Mouse (Mus musculus) right cerebral cortex, postnatal 4 days (tissue): ENCODE results near the gene B4galnt4.

Experiments used
- DNase-seq: peaks from one replicate; pipeline ENCODE4 v3.0.0-alpha.2; 2022

Gene B4galnt4

GRCm38 (mm10) chr7:141042539-141042938 lies 18.4 kb upstream of the B4galnt4 start:
- no peak for DNase-seq

DNA sequence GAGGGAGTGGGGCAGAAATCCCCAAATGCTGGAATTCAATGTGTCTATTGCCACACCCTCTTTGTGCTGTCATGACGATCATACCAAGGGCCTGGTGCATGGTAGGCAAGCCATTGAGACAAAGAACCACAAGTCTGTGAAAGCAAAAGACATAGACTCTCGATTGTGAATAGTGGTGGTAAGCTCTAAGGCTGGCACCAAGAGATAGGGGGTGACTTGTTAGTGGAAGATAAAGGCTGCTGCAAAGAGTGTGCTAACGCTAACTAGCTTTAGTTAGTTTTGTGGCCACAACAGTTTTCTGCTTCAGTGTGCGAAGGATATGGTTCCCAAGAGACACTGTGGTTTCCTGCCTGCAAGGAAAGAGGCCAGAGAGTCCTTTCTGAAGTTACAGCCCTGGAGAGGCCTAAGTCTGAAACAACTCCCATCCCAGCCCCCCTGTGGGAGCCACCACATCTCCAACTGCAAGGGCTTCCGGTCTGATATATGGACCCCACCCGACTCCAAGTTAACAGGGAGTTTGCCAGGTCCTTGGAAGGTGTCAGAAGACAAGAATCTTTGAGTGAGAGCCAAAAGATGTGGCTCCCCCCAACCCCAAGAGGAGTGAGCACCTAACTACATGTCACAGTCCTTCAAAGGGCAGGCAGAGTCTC lies 13.8 kb upstream of the B4galnt4 start:
- no peak for DNase-seq

GRCm38 (mm10) chr7:141047581-141048225 lies 13.2 kb upstream of the B4galnt4 start:
- peak; percentile 63 for DNase-seq

GRCm38 (mm10) chr7:141048226-141049218 lies 12.4 kb upstream of the B4galnt4 start:
- peak; percentile 97 for DNase-seq

DNA sequence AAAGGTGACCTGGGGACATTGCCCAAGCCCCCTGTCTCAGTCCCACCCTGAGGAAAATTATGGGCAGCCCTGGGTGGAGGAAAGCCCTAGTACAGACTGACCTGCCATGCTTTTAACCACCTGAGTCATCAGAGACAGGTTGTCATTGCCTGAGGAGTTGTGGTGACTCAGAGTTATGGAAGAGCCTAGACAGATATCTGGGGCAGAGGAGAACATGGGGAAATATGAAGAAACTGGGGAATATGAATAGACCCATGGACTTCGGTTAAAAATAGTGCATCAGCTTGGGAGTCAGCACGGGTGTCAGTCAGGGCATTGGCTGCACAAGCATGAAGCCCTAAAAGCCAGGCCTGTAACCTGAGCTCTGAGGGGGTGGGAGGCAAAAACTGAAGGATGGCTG lies 11.6 kb upstream of the B4galnt4 start:
- no peak for DNase-seq

DNA sequence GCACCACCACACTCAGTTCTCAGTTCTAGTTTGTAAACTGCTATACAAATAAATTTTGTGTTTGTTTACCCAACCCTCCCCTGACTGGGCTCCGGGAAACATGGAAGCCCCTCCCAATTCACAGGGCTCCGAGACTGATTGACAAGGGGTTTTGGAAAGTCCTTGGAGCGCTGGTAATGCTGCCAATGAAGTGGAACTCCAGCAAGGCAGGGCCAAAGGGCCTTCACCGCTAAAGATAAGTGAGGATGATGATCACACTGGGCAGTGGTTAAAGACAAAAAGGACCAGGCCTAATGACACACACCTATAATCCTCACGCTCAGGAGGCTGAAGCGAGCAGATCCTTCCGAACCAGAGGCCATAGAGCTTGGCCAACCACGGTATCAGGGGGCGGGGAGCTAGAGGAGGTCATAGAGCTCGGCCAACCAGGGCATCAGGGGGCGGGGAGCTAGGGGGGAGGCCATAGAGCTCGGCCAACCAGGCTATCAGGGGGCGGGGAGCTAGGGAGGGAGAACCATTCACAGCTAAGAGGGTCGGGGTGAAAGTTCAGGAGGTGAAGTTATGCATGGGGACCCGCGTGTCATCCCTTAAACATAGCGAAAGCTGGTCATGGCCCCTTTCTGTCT lies 9.7 kb upstream of the B4galnt4 start:
- DNase-seq = no peak

GRCm38 (mm10) chr7:141052016-141052415 lies 8.9 kb upstream of the B4galnt4 start:
- DNase-seq = no peak

DNA sequence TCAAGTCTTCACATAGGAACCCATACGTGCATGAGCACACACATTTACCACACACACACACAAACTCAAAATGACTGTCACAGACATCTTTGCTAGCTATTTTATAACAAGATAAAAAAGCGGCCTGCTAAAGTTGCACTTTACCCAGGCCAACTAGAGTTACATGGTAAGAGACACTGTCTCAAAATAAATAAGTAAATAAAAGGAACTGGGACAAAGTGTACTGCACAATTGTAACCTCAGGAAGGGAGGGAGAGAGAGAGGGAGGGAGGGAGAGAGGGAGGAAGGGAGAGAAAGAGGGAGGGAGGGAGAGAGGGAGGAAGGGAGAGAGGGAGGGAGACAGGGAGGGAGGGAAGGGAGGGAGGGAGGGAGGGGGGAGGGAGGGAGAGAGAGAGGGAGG lies 8.5 kb upstream of the B4galnt4 start:
- no peak for DNase-seq

DNA sequence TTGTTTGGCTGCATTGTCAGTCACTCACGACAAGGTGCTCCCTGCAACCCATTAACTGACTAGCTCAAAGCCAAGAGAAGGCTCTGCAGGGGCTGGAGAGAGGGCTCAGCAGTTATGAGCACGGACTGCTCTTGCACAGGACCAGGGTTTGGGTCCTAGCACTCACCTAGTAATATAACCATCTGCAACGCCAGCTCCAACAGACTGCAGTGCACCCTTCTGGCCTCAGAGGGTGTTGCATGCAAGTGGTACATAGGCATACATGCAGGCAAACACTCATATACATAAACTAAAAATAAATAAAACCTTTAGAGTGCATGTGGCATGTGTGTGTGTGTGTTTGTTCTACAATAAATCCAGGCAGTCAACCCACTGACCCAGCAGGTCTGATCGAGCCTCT lies 5.1 kb upstream of the B4galnt4 start:
- no peak for DNase-seq

DNA sequence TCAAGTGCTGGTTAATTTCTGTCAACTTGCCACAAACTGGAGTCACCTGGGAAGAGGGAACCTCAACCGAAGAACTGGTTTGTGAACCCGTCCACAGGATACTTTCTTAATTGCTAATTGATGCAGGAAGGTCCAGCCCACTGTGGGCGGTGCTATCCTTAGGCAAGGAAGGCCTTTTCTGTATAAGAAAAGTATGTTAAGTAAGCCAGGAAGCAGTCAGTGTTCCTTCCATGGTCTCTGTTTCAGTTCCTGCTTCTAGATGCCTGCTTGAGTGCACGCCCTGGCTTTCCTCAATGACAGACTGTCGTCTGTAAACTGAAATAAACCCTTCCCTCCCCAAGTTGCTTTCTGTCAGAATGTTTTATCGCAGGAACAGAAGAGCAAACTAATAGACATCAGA lies 3.9 kb upstream of the B4galnt4 start:
- DNase-seq = no peak

DNA sequence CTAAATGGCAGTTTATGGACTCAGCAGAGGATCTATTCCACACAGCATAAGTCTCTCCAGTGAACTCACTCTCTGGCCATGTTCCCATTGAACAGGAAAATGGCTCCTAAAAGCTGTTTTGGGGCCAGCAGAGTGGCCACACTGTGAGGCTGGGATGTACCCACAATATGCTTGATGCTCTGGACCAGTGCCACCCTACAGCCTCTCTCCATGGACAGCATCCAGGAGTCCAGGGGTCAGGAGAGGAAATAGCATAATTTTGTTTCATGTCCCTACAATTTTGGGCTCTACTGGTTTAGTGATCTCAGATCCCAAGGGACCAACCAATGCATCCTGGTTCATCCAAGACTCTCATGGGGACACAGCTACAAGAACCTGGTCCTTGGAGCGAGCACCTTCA lies 3.4 kb upstream of the B4galnt4 start:
- DNase-seq = no peak

DNA sequence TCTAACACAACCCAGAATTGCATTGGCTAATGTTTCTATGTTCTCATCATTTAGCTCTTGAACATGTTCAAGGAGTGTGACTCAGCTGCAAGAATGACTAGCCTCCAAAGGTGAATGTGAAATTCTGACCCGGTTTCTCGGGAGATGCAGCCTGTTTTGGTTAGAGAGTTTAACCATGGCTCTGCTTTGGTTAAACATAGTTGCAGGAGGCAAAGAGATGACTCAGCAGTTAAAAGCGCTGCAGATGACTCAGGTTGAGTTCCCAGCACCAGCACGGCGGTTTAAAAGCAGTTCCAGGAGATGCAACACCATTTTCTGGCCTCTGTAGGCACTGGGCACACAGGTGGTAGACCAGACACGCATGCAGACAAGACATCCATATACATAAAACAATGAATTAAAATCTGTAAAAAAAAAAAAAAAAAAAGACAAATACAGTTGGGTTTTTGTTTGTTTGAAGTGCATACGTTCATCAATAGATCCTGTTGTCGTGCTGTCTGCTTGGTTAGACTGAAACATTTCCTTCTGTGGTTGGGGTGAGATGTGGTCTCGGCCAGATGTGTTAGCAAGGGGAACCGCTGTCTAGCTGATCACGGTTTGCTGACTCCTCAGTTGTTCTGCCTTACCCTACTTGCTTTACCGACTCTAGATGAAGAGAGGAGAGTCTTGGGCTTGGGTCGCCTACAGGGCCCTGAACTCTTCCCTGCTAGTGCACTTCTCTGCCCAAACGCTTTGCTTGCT lies 2.1 kb upstream of the B4galnt4 start:
- no peak for DNase-seq

- DNase-seq = no peak
These were observed 975 bp upstream of the B4galnt4 start for GRCm38 (mm10) chr7:141059929-141060328.

- peak; percentile 62 for DNase-seq
These were observed 377 bp downstream of the B4galnt4 start for GRCm38 (mm10) chr7:141061269-141061692.

GRCm38 (mm10) chr7:141062525-141062924 lies 1.6 kb downstream of the B4galnt4 start:
- no peak for DNase-seq

GRCm38 (mm10) chr7:141063353-141063752 lies 2.4 kb downstream of the B4galnt4 start:
- DNase-seq = no peak

DNA sequence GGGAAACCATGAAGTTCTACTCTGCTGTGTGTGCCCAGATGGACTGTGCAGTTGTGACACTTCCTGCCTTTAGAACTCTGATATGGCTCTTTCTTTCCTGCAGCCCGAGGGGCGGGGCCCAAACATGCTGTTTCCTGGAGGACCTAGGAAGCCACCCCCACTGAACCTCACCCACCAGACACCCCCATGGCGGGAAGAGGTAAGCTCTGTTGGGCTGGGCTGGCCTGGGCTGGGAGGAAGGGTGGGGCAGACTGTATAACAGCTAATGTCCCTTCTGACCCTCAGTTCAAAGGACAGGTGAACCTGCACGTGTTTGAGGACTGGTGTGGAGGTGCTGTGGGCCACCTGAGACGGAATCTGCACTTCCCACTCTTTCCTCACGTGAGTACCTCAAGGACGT lies 3.3 kb downstream of the B4galnt4 start:
- no peak for DNase-seq

DNA sequence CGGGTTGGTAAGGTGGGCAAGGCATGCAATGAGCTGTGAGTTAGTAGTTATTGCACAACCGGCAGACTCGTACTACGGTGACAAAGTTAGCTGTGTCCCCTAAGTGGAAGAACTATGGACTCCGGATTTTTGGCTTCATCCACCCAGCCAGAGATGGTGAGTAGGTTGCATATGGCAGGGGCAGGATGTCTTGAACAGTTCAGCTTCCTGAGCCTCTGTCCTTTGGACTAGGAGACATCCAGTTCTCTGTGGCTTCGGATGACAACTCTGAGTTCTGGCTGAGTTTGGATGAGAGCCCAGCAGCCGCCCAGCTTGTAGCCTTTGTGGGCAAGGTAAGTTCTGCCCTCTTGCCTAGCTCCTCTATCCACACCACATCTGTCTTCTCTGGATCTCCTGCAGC lies 3.7 kb downstream of the B4galnt4 start:
- no peak for DNase-seq

DNA sequence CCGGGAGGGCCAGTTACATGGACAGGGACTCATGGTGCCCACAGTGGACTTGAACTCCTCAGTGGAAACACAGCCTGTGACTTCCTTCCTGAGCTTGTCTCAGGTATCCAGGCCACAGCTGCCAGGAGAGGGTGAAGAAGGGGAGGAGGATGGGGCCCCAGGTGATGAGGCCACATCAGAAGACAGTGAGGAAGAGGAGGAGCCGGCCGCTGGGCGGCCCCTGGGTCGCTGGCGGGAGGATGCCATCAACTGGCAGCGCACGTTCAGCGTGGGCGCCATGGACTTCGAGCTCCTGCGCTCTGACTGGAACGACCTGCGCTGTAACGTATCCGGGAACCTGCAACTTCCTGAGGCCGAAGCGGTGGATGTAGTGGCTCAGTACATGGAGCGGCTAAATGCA lies 7.4 kb downstream of the B4galnt4 start:
- DNase-seq = no peak

DNA sequence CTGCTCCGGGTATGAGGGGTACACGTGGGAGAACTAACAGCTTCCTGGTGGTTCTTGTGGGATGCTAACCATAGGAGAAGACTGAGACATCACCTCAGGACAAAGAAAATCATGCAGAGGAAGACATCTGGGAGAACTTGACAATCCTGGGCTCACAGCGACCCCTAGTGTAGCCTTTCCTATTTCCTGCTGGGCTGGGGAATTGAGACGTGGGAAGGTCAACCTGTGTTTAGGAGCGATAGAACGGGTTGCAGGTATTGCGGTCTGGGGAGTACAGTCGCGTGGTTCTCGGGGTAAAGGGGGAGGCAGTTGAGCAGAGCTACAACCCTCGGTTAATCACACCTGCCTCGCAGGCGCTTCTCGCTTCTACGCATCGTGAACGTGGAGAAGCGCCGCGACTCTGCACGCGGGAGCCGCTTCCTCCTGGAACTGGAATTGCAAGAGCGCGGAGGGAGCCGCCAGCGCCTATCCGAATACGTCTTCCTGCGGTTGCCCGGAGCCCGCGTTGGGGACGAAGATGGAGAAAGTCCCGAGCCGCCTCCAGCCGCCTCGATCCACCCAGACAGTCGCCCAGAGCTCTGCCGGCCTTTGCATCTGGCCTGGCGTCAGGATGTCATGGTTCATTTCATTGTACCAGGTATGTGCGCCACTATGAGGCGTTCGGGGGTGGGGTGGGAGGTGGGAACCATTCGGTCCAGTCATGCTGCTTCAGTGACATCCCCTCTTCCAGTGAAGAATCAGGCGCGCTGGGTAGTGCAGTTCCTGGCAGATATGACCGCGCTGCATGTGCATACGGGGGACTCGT lies 9.4 kb downstream of the B4galnt4 start:
- DNase-seq = peak; percentile 83

GRCm38 (mm10) chr7:141072017-141072745 lies 11.3 kb downstream of the B4galnt4 start:
- no peak for DNase-seq
